Mouse (Mus musculus): ENCODE results near the gene Ube2b.

Ube2b gene

GRCm38 (mm10) chr11:52000290-52000962 lies at the start of gene Ube2b:
Ube2b (minus strand) TSS chr11:52000762.
- in situ Hi-C loops (cut with MseI, MboI), result no loop called here

- in situ Hi-C loops (cut with MseI, MboI), result no loop called here
These were observed 46.0 kb upstream of the Ube2b start for GRCm38 (mm10) chr11:52046446-52047165.

GRCm38 (mm10) chr11:52044156-52044555 lies 43.6 kb upstream of the Ube2b start:
- in situ Hi-C loops (cut with MseI, MboI), result no loop called here

- in situ Hi-C loops (cut with MseI, MboI), result no loop called here
These were observed 42.7 kb upstream of the Ube2b start for GRCm38 (mm10) chr11:52043224-52043623.

GRCm38 (mm10) chr11:52037659-52038058 lies 37.1 kb upstream of the Ube2b start:
- in situ Hi-C loops (cut with MseI, MboI), result no loop called here

GRCm38 (mm10) chr11:52035905-52036304 lies 35.3 kb upstream of the Ube2b start:
- in situ Hi-C loops (cut with MseI, MboI), result no loop called here

GRCm38 (mm10) chr11:52033953-52034352 lies 33.4 kb upstream of the Ube2b start:
- in situ Hi-C loops (cut with MseI, MboI), result no loop called here

GRCm38 (mm10) chr11:52032356-52032755 lies 31.8 kb upstream of the Ube2b start:
- in situ Hi-C loops (cut with MseI, MboI), result no loop called here

GRCm38 (mm10) chr11:52018217-52018616 lies 17.7 kb upstream of the Ube2b start:
- in situ Hi-C loops (cut with MseI, MboI), result no loop called here

GRCm38 (mm10) chr11:52011541-52011940 lies 11.0 kb upstream of the Ube2b start:
- in situ Hi-C loops (cut with MseI, MboI), result no loop called here

GRCm38 (mm10) chr11:52011011-52011410 lies 10.4 kb upstream of the Ube2b start:
- in situ Hi-C loops (cut with MseI, MboI), result no loop called here

GRCm38 (mm10) chr11:52005586-52005985 lies 5.0 kb upstream of the Ube2b start:
- in situ Hi-C loops (cut with MseI, MboI), result no loop called here

GRCm38 (mm10) chr11:52003772-52004528 lies 3.4 kb upstream of the Ube2b start, which contains the start of gene Cdkl3:
Cdkl3 (plus strand) TSS chr11:52004221.
- in situ Hi-C loops (cut with MseI, MboI), result no loop called here

- in situ Hi-C loops (cut with MseI, MboI), result no loop called here
These were observed 2.9 kb upstream of the Ube2b start for GRCm38 (mm10) chr11:52003505-52003771.

- in situ Hi-C loops (cut with MseI, MboI), result no loop called here
These were observed 2.4 kb upstream of the Ube2b start for GRCm38 (mm10) chr11:52002842-52003504.

GRCm38 (mm10) chr11:52001861-52002260 lies 1.3 kb upstream of the Ube2b start:
- in situ Hi-C loops (cut with MseI, MboI), result no loop called here

- in situ Hi-C loops (cut with MseI, MboI), result no loop called here
These were observed 779 bp upstream of the Ube2b start for GRCm38 (mm10) chr11:52001341-52001740.

- in situ Hi-C loops (cut with MseI, MboI), result no loop called here
These were observed 812 bp downstream of the Ube2b start for GRCm38 (mm10) chr11:51999611-52000289.

GRCm38 (mm10) chr11:51971644-51972043 lies 28.9 kb downstream of the Ube2b start:
- in situ Hi-C loops (cut with MseI, MboI), result no loop called here

- in situ Hi-C loops (cut with MseI, MboI), result loop anchor here (5.0 kb wide), 2 partner anchors 112 to 152 kb away; partner anchors contain the start of gene Jade2 (in 1 of the 2)
These were observed 31.1 kb downstream of the Ube2b start for GRCm38 (mm10) chr11:51969511-51969910.

- in situ Hi-C loops (cut with MseI, MboI), result loop anchor here (5.0 kb wide), 2 partner anchors 112 to 152 kb away; partner anchors contain the start of gene Jade2 (in 1 of the 2)
These were observed 31.7 kb downstream of the Ube2b start for GRCm38 (mm10) chr11:51968896-51969295.
